Mouse (Mus musculus) E14TG2a.4 (cell line): ENCODE measurements around the gene Trpm5.

Source experiments
- CTCF ChIP-seq: conservative IDR thresholded peaks from 2 replicates; pipeline ENCODE4 v1.5.1; 2014; ENCODE audit warnings: low read length
- NANOG ChIP-seq: IDR thresholded peaks from 2 replicates; pipeline ENCODE4 v1.6.1; 2014; ENCODE audit warnings: borderline replicate concordance, low read length, mixed read lengths
- POU5F1 ChIP-seq: IDR thresholded peaks from 2 replicates; pipeline ENCODE4 v1.6.1; 2014; ENCODE audit warnings: low read length, borderline replicate concordance

- TF ChIP-seq CTCF, result no peak
- no peak for TF ChIP-seq POU5F1
- TF ChIP-seq NANOG, result no peak
These were observed 24.6 kb downstream of the Trpm5 start for GRCm38 (mm10) chr7:143069751-143070400.
